Comparison of ENCODE assay signal across 20 mouse cellular contexts in genomic region chr8:117776075-117776474, GRCm38 (mm10). TPM values are rescaled to one million over a fixed set of nuclear protein-coding genes. Genes with fewer than 3 reads are reported as not detected.
DNase-seq lines count a peak whose midpoint lies in the region; ATAC-seq and TF ChIP-seq lines count a peak whose summit lies in the region.
"Had no signal": no experiment of that assay in that cellular context is flagged by ENCODE, and none has a peak within 500 bp of the region (broad histone marks: within the 10 kb centered on the region; RNA-seq: fewer than 3 reads in every experiment).

No protein-coding gene starts in this region.

- peaks cover 9 to 16% of the 10 kb centered on the region in 2 experiments for H3K4me1 ChIP-seq in liver, embryonic 14.5 days (replicated peaks; ENCODE audit: control insufficient read depth in 2 of 2, insufficient read depth in 2 of 2, low read length in 1 of 2)
- H3K4me1 ChIP-seq in midbrain, postnatal 0 days (ENCODE audit: insufficient read depth, low read length): no peaks in the 10 kb centered on the region
- H3K4me1 ChIP-seq: embryonic facial prominence, embryonic 15.5 days; forebrain, embryonic 13.5 days; hindbrain, embryonic 15.5 days had no signal

- no peak for TF ChIP-seq EP300 in liver, embryonic 14.5 days (IDR thresholded peaks at IDR 0.05; ENCODE audit: low read depth)

- DNase-seq in CD4-positive helper T cell, adult 2 months (ENCODE audit: low read depth, low spot score): peak; percentile 60
- no peak for DNase-seq in liver, embryonic 14.5 days (ENCODE audit: low read depth in 3 of 3, low spot score in 3 of 3)
- DNase-seq in cerebellum, adult 11 months: no peak
- no peak for DNase-seq in midbrain, postnatal 0 days (ENCODE audit: low spot score)
- no peak for DNase-seq in cerebellum, postnatal 36 days
- DNase-seq: adrenal gland, postnatal 14 days; cerebellum, postnatal 10 days; gastrocnemius, postnatal 10 days; heart, adult 18-20 months; heart, postnatal 36 days; kidney, adult 11 months; lung, postnatal 10 days; right cerebral cortex, adult 18-20 months; thymus, adult 2 months had no signal

- ATAC-seq in CD4-positive, CD25-positive, alpha-beta regulatory T cell, adult 4 months: peak; percentile 71
- ATAC-seq in activated CD4-positive, CD25-positive, alpha-beta regulatory T cell, adult 4 months: peak; percentile 55
- no peak for ATAC-seq in liver, embryonic 14.5 days (ENCODE audit: insufficient read depth)
- ATAC-seq in midbrain, postnatal 0 days (ENCODE audit: low FRiP score): no peak
- ATAC-seq: forebrain, embryonic 13.5 days; midbrain, embryonic 16.5 days had no signal

- no peaks in the 10 kb centered on the region for H3K9me3 ChIP-seq in liver, embryonic 14.5 days (ENCODE audit: control insufficient read depth, low read length)
- no peaks in the 10 kb centered on the region for H3K9me3 ChIP-seq in midbrain, postnatal 0 days (ENCODE audit: low read length)
- H3K9me3 ChIP-seq: embryonic facial prominence, embryonic 15.5 days; forebrain, embryonic 13.5 days; hindbrain, embryonic 15.5 days had no signal

- no peak for TF ChIP-seq CTCF in liver, embryonic 14.5 days (IDR thresholded peaks at IDR 0.05; ENCODE audit: low read depth)
- TF ChIP-seq CTCF in midbrain, postnatal 0 days (IDR thresholded peaks at IDR 0.05): no peak

- H3K4me2 ChIP-seq in liver, embryonic 14.5 days (ENCODE audit: low read depth): 0 out of 2 replicates have a peak overlapping the region, but pooled peaks have one; percentile 11
- H3K4me2 ChIP-seq in midbrain, postnatal 0 days (ENCODE audit: low read depth, low read length, poor library complexity, severe bottlenecking): no peak overlapping the region
- H3K4me2 ChIP-seq: embryonic facial prominence, embryonic 15.5 days; forebrain, embryonic 13.5 days; hindbrain, embryonic 15.5 days had no signal

- H3K27me3 ChIP-seq in liver, embryonic 14.5 days (ENCODE audit: control insufficient read depth, insufficient read depth, low read length): no peaks in the 10 kb centered on the region
- no peaks in the 10 kb centered on the region for H3K27me3 ChIP-seq in midbrain, postnatal 0 days (ENCODE audit: insufficient read depth, low read length)
- H3K27me3 ChIP-seq: embryonic facial prominence, embryonic 15.5 days; forebrain, embryonic 13.5 days had no signal

- H3K27ac ChIP-seq in liver, embryonic 14.5 days: no peak overlapping the region
- H3K27ac ChIP-seq in midbrain, postnatal 0 days (ENCODE audit: low read depth, low read length): no peak overlapping the region
- H3K27ac ChIP-seq: embryonic facial prominence, embryonic 15.5 days; forebrain, embryonic 13.5 days; hindbrain, embryonic 15.5 days had no signal

- H3K36me3 ChIP-seq in liver, embryonic 14.5 days (replicated peaks; ENCODE audit: control insufficient read depth, insufficient read depth, low read depth): no peaks in the 10 kb centered on the region
- H3K36me3 ChIP-seq in midbrain, postnatal 0 days (ENCODE audit: insufficient read depth, low read length): no peaks in the 10 kb centered on the region
- H3K36me3 ChIP-seq: embryonic facial prominence, embryonic 15.5 days; hindbrain, embryonic 15.5 days had no signal

- H3K4me3 ChIP-seq in liver, embryonic 14.5 days (ENCODE audit: insufficient read depth in 1 of 2, low read depth in 2 of 2, low read length in 2 of 2): no peak overlapping the region
- no peak overlapping the region for H3K4me3 ChIP-seq in midbrain, postnatal 0 days (ENCODE audit: low read depth, low read length)
- H3K4me3 ChIP-seq: embryonic facial prominence, embryonic 15.5 days; forebrain, embryonic 13.5 days; hindbrain, embryonic 15.5 days had no signal

- no peak overlapping the region for H3K9ac ChIP-seq in liver, embryonic 14.5 days (replicated peaks)
- H3K9ac ChIP-seq in midbrain, postnatal 0 days (replicated peaks; ENCODE audit: low read length, poor library complexity, severe bottlenecking): no peak overlapping the region
- H3K9ac ChIP-seq: embryonic facial prominence, embryonic 15.5 days; forebrain, embryonic 13.5 days; hindbrain, embryonic 15.5 days had no signal

- 51% methylated on average over 10 of the region's 10 CpGs for WGBS in liver, embryonic 14.5 days (ENCODE audit: insufficient replicate concordance)
- WGBS in midbrain, postnatal 0 days: 86% methylated on average over 10 of the region's 10 CpGs

RNA-seq across cellular contexts. Expression of gene Mphosph6, which starts 25.7 kb away (rescaled TPM):
- 10 to 100 TPM; 57.8 to 65.0 TPM for polyA plus RNA-seq in CD4-positive, CD25-positive, alpha-beta regulatory T cell, adult 4 months (2017; shearing (Covaris generic))
- polyA plus RNA-seq in activated CD4-positive, CD25-positive, alpha-beta regulatory T cell, adult 4 months (2017; shearing (Covaris generic)): 10 to 100 TPM; 61.0 to 74.5 TPM
- polyA plus RNA-seq in liver, embryonic 14.5 days (2012; rRNA removed): 12.7 and 21.9 TPM in 2 replicates
- polyA plus RNA-seq in liver, embryonic 14.5 days (2014; fragmentation: Nextera tagmentation; extraction: Ambion mirVana): 34.4 and 37.5 TPM in 2 replicates
- total RNA-seq in midbrain, postnatal 0 days (2014; rRNA removed): 18.5 and 20.6 TPM in 2 replicates
- polyA plus RNA-seq in midbrain, postnatal 0 days (2015; fragmentation: Nextera tagmentation; extraction: Ambion mirVana): 29.4 and 31.4 TPM in 2 replicates

Comparison
In these comparisons a context has a peak if more than half of its experiments do, and no peak if none do; other contexts are left out.
1. ATAC-seq: peak in CD4-positive, CD25-positive, alpha-beta regulatory T cell, adult 4 months (single experiment) and activated CD4-positive, CD25-positive, alpha-beta regulatory T cell, adult 4 months (single experiment); none in liver, embryonic 14.5 days (single experiment) and midbrain, postnatal 0 days (single experiment).